Mouse (Mus musculus) lung, embryonic 14.5 days (tissue): Measurements from ENCODE around the gene Siva1. TPM values are rescaled to one million over a fixed set of nuclear protein-coding genes. Genes with fewer than 3 reads are reported as not detected.

Experiments
- ATAC-seq: fragments of 200-750 bp; cut with Nextera tagmentation; 2 replicates; pipeline ENCODE4 v1.8.0; 2017; ENCODE audit warnings: mild to moderate bottlenecking, moderate TSS enrichment, moderate library complexity; ENCODE audit not compliant: insufficient read depth
- DNase-seq: peaks from one replicate; pipeline ENCODE4 v3.0.0-alpha.2; 2015
- H3K27ac ChIP-seq: fragments of 300-500 bp; sonication (generic); 2 replicates; pipeline ENCODE4 v1.5.1; 2014; ENCODE audit warnings: low read depth, mild to moderate bottlenecking, moderate library complexity
- H3K27me3 ChIP-seq: fragments of 300-500 bp; sonication (generic); 2 replicates; pipeline ENCODE4 v1.6.1; 2014; ENCODE audit warnings: low read length, control low read depth; ENCODE audit not compliant: insufficient read depth
- H3K36me3 ChIP-seq: fragments of 300-500 bp; sonication (generic); 2 replicates; pipeline ENCODE4 v1.6.1; 2014; ENCODE audit warnings: control low read depth; ENCODE audit not compliant: insufficient read depth
- H3K4me1 ChIP-seq: fragments of 300-500 bp; sonication (generic); 2 replicates; pipeline ENCODE4 v1.6.1; 2014; ENCODE audit warnings: antibody characterized with exemption, control low read depth; ENCODE audit not compliant: insufficient read depth
- H3K4me2 ChIP-seq: fragments of 300-500 bp; sonication (generic); 2 replicates; pipeline ENCODE4 v1.6.1; 2014; ENCODE audit warnings: mild to moderate bottlenecking
- H3K4me3 ChIP-seq: fragments of 300-500 bp; sonication (generic); 2 replicates; pipeline ENCODE4 v1.5.1; 2014; ENCODE audit warnings: low read depth, low read length
- H3K9ac ChIP-seq: fragments of 300-500 bp; sonication (generic); 2 replicates; pipeline ENCODE4 v1.6.1; 2014
- H3K9me3 ChIP-seq: fragments of 300-500 bp; sonication (generic); 2 replicates; pipeline ENCODE4 v1.6.1; 2016; ENCODE audit warnings: low read depth, low read length, control low read depth
- CTCF ChIP-seq: IDR thresholded peaks from 2 replicates; pipeline ENCODE4 v1.5.1; 2016; ENCODE audit warnings: antibody characterized with exemption, low read depth
- WGBS: fragments of 180-500 bp; shearing (Covaris S2); extraction: QIAGEN DNeasy Blood & Tissue Kit; methylation state at CpG from one replicate; pipeline ENCODE4 v1.1.7; 2014; 5-methylcytosine and 5-hydroxymethylcytosine counted together
- polyA plus RNA-seq: library from polyadenylated mRNA; unstranded; fragments of >200 nt; fragmentation: Nextera tagmentation; extraction: Ambion mirVana; gene quantifications from 2 replicates; pipeline ENCODE4 v1.2.1, GENCODE M21; 2014

Siva1 gene
- polyA plus RNA-seq, 1 experiment from 2014 or later, result 291 TPM

GRCm38 (mm10) chr12:112617184-112617583 lies 27.3 kb upstream of the Siva1 start:
- Histone ChIP-seq H3K27ac (no peak overlapping the region), H3K27me3 (peaks cover 9% of the 10 kb centered on the region), H3K4me3 (no peak overlapping the region), H3K36me3 (peaks cover 4% of the 10 kb centered on the region; the same call in 1 of the 2 replicates), H3K9ac (no peak overlapping the region), H3K9me3 (no peaks in the 10 kb centered on the region), H3K4me1 (no peaks in the 10 kb centered on the region; the same call in 1 of the 2 replicates), H3K4me2 (no peak overlapping the region)
- TF ChIP-seq CTCF, result no peak
- DNase-seq, result no peak
- WGBS, result 76% methylated on average over 11 of the region's 11 CpGs
- no peak for ATAC-seq

- peak overlapping the region; percentile 20; the same call in 1 of the 2 replicates for H3K27ac ChIP-seq
Measured at GRCm38 (mm10) chr12:112617898-112618380, 26.5 kb upstream of the Siva1 start.

GRCm38 (mm10) chr12:112618981-112619685 lies 25.3 kb upstream of the Siva1 start:
- Histone ChIP-seq H3K36me3 (no peaks in the 10 kb centered on the region), H3K9ac (peak overlapping the region; percentile 61; the same call in 1 of the 2 replicates), H3K4me1 (no peaks in the 10 kb centered on the region; the same call in 1 of the 2 replicates), H3K4me3 (peak overlapping the region; percentile 44), H3K4me2 (peak overlapping the region; percentile 97), H3K9me3 (no peaks in the 10 kb centered on the region), H3K27me3 (peaks cover 9% of the 10 kb centered on the region), H3K27ac (peak overlapping the region; percentile 12; the same call in 1 of the 2 replicates)
- ATAC-seq (no peak), DNase-seq (no peak)
- 22% methylated on average over 13 of the region's 13 CpGs for WGBS
- TF ChIP-seq CTCF, result no peak

More at GRCm38 (mm10) chr12:112617898-112618380, 26.5 kb upstream of the Siva1 start:
- Histone ChIP-seq H3K9ac (no peak overlapping the region), H3K36me3 (no peaks in the 10 kb centered on the region), H3K9me3 (no peaks in the 10 kb centered on the region), H3K4me3 (no peak overlapping the region), H3K4me1 (no peaks in the 10 kb centered on the region; the same call in 1 of the 2 replicates), H3K27me3 (peaks cover 9% of the 10 kb centered on the region), H3K4me2 (no peak overlapping the region)
- DNase-seq (peak; percentile 86), ATAC-seq (peak; percentile 77)
- WGBS, result 11% methylated on average over 8 of the region's 8 CpGs
- TF ChIP-seq CTCF, result peak; percentile 88

GRCm38 (mm10) chr12:112619686-112620353 lies 24.7 kb upstream of the Siva1 start, which contains the start of gene Adssl1:
Gene Adssl1 (plus strand): TSS chr12:112620045.
- Histone ChIP-seq H3K4me3 (peak within 1 kb of the TSS; percentile 44), H3K4me1 (no peaks in the 10 kb centered on the region; the same call in 1 of the 2 replicates), H3K36me3 (no peaks in the 10 kb centered on the region), H3K4me2 (peak within 1 kb of the TSS; percentile 97), H3K27me3 (peaks cover 9% of the 10 kb centered on the region), H3K9ac (peak within 1 kb of the TSS; percentile 61), H3K27ac (peak within 1 kb of the TSS; percentile 12; the same call in 1 of the 2 replicates), H3K9me3 (no peaks in the 10 kb centered on the region)
- no peak for TF ChIP-seq CTCF
- 1% methylated on average over 55 of the region's 56 CpGs for WGBS
- DNase-seq (peak; percentile 64), ATAC-seq (peak; percentile 56)

GRCm38 (mm10) chr12:112620354-112621061 lies 24.0 kb upstream of the Siva1 start:
- 16% methylated on average over 13 of the region's 16 CpGs for WGBS
- TF ChIP-seq CTCF, result no peak
- H3K9me3 ChIP-seq, result no peaks in the 10 kb centered on the region
- 0 out of 2 replicates have a peak overlapping the region, but pooled peaks have one; percentile 7 for H3K27ac ChIP-seq
- peaks cover 9% of the 10 kb centered on the region for H3K27me3 ChIP-seq
- H3K4me1 ChIP-seq, result no peaks in the 10 kb centered on the region; the same call in 1 of the 2 replicates
- H3K36me3 ChIP-seq, result no peaks in the 10 kb centered on the region
- ATAC-seq (peak; percentile 6; the same call in 1 of the 2 replicates), DNase-seq (no peak)
- peak overlapping the region; percentile 44 for H3K4me3 ChIP-seq
- peak overlapping the region; percentile 97 for H3K4me2 ChIP-seq
- H3K9ac ChIP-seq, result peak overlapping the region; percentile 61

- no peak overlapping the region for H3K27ac ChIP-seq
- 82% methylated on average over 3 of the region's 3 CpGs for WGBS
- no peak for ATAC-seq
- DNase-seq, result no peak
- no peaks in the 10 kb centered on the region; the same call in 1 of the 2 replicates for H3K4me1 ChIP-seq
- no peak for TF ChIP-seq CTCF
- H3K9ac ChIP-seq, result no peak overlapping the region
- H3K4me2 ChIP-seq, result no peak overlapping the region
- H3K27me3 ChIP-seq, result peaks cover 9% of the 10 kb centered on the region
- H3K4me3 ChIP-seq, result no peak overlapping the region
- H3K9me3 ChIP-seq, result no peaks in the 10 kb centered on the region
- no peaks in the 10 kb centered on the region for H3K36me3 ChIP-seq
Measured at GRCm38 (mm10) chr12:112621900-112622299, 22.6 kb upstream of the Siva1 start.
